Mouse (Mus musculus) embryonic fibroblast, embryonic 13.5 days (primary cell): Measurements from ENCODE around the gene Gp1ba.

Experiments used
- CTCF ChIP-seq: IDR thresholded peaks from 2 replicates; pipeline ENCODE4 v1.5.1; 2011; ENCODE audit warnings: mild to moderate bottlenecking, control low read depth, low read length, moderate library complexity, borderline replicate concordance; ENCODE audit not compliant: insufficient read depth
- POLR2A ChIP-seq: IDR thresholded peaks from 2 replicates; pipeline ENCODE4 v1.6.1; 2011; ENCODE audit warnings: low read depth, mild to moderate bottlenecking, control low read depth, low read length, moderate library complexity

GRCm38 (mm10) chr11:70679361-70679760 lies 40.4 kb downstream of the Gp1ba start:
- TF ChIP-seq POLR2A: no peak
- no peak for TF ChIP-seq CTCF
